Mouse (Mus musculus): ENCODE results near the gene Akap5. TPM values are rescaled to one million over a fixed set of nuclear protein-coding genes. Genes with fewer than 3 reads are reported as not detected.
A peak's percentile ranks its signal among the peaks of the same experiment; 100 is the strongest.

Akap5 gene
- polyA plus RNA-seq, 2 experiments from 2014 or later: 3.3 to 3.8 TPM

DNA sequence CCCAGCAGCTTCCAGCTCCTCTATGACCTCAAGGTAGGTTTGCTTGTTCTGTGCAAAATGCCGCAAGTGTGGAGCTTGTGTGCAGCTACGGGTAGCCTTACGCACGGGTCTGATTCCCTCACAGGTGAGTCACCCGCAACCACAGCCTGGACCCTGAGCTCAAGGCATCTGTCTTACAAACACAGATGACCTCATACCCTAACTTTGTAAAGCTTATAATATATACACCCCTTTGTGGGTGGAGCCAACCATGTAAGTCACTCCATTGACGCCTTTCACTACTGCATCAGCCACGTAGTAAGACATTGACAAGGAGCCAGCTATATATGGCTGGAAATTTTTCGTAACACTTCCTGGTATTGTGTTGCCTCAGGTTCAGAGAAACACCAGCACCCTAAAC lies 12.7 kb upstream of the Akap5 start:
- ATAC-seq: no peak

DNA sequence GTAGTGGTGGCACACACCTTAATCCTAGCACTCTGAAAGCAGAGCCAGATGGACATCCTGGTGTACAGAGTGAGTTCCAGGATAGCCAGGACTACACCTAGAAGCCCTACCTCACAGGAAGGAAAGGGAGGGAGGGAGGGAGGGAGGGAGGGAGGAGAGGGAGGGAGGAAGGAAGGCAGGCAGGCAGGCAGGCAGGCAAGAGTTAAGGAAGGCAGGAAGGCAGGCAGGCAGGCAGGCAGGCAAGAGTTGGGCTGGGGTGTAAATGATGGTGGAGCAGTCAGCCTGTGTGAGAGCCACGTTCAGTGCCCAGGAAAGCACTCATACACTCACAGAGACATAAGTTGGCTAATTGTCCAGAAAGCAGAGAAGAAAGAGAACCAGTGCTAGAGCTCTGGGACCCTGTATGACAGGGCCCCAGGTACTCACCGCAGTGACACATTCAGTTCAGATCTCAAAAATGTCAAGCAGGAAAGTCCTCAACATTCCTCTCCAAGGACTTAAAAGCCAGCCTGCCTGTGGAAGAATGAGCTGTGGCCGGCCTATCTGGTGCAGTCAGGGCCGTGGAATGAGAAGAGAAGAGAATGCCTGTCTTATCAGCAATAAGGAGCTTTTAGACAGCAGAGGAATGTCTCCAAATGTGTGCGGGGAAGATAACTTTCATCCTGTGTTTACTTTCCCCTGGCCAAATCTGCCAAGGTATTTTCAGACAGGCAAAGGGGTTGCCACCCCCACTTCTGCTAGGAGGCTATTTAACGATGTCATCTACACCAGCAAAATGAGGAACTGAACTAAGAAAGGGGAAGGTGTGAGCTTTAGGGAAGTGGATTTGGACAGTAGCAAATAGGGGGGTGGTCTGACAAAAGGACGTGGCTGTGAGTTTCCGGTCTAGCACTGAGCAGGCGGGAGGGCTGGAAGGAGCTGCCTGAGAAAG lies 6.1 kb upstream of the Akap5 start:
- no peak for ATAC-seq

DNA sequence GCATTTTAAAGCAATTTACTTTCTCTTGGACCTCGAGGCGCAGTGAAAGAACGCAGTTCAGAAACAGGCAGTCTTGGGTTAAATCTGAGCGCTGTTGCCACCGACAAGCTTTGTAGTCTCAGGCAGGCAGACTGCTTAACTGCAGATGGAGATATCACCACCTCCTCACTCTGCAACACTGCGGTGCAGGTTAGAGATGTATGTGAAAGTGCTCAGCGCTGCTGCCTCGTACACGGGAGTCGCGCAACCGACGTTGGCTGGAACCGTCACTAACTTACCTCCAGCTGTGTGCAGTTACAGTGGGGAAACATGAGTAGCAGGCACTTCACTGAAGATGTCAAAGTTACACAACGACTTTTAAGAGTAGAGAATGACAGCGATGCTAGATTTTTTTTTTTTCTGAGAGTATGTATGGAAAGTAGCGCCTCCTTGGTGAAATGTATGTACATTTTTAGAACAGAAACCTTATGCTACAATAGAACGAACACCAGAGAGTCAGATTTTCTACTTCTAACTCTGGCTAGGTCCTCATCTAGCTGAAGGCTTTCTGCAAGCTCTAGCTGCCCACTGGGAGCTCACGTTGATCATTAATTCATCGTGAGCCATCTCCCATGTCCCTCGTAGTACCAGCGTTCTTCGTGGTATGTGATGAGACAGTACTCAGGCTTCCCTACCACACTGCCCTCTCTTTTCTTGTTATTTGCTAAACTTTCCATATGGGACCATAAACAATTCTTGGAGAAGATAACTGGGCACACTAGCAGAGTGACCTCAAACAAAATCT lies 1.9 kb downstream of the Akap5 start:
- ATAC-seq: no peak

DNA sequence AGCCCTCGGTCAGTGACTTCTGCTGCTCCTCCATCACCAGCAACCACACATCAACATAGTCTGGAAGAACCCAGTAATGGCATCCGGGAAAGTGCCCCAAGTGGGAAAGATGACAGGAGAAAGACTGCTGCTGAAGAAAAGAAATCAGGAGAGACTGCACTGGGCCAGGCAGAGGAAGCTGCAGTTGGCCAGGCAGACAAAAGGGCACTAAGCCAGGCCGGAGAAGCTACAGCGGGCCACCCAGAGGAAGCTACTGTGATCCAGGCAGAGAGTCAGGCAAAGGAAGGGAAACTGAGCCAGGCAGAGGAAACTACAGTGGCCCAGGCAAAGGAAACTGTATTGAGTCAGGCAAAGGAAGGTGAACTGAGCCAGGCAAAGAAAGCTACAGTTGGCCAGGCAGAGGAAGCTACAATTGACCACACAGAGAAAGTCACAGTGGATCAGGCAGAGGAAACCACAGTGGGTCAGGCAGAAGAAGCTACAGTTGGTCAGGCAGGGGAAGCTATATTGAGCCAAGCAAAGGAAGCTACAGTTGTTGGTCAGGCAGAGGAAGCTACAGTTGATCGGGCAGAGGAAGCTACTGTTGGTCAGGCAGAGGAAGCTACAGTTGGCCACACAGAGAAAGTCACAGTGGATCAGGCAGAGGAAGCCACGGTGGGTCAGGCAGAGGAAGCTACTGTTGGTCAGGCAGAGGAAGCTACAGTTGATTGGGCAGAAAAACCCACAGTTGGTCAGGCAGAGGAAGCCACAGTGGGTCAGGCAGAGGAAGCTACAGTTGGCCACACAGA lies 4.1 kb downstream of the Akap5 start:
- ATAC-seq: no peak

DNA sequence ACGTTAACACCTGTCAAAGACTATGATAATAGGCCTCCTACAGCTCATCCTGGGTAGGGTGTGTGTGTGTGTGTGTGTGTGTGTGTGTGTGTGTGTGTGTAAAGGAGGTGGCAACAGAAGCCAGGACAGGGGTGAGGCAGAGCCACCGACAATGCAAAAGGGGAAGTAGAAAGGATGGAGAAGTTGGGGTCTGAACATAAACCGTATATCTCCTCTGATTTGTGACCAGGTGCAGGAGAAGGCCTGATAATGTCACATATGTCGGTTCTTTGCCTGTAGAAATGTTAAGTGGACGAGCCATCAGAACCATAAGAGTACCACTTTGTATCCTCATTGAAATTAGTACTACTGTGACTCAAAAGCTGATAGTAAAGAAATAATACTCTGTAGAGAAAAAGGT lies 9.0 kb downstream of the Akap5 start:
- no peak for ATAC-seq

DNA sequence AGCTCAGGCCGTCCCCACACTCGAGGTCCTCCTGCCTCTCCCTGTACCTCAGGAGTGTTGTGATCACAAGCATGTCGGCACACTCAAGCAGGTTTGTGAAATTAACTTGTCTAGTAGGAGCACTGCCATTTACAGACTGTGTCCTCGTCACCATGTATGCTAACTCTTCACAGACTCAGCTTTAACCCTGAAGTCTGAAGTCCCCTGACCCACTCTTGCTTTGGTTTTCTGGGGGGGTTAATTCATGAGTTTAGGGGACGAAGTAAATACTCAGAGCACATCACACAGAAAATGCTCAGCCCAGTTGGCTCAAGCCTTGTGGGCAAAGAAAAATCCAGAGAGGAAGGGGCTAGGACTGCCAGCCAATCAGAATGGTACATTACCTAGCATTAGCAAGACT lies 10.9 kb downstream of the Akap5 start:
- ATAC-seq: no peak

DNA sequence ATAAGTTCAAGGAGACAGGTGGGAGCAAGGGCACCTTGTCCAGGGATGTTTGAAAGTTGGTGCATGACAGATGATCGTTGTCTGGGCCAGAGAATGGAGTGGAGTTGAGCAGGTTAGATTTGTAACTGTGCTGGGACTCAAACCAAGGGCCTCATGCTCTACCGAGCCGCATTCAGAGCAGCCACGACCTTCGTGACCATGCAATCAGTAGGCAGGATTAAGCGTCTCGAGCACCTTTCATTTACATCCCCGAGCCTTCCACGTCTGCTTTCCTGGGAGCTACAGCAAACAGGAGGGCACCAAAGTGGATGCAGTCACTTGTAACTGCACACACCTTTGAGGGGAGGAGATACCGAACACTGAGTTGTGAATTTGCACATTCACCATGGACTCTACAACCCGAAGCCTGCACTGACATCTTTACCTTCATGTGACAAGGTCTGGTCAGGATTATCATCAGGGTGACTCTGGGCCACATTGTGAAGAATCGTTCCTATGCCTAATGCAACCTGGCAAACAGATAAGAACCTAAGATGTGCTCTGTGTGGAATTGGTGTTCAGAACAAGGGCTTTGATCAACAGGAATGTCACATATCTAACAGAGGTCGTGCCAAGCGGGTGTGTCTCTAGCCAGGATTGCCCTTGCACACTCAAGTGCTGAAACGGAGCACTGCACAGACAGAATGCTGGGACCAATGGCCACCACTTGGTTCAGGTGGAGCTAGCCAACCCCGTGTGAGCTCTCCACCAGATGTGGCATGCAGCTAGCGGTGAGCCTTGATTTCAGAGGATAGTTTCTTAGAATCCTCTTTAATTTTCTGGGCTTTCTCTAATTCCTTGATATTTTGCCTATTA lies 11.6 kb downstream of the Akap5 start:
- ATAC-seq: no peak

DNA sequence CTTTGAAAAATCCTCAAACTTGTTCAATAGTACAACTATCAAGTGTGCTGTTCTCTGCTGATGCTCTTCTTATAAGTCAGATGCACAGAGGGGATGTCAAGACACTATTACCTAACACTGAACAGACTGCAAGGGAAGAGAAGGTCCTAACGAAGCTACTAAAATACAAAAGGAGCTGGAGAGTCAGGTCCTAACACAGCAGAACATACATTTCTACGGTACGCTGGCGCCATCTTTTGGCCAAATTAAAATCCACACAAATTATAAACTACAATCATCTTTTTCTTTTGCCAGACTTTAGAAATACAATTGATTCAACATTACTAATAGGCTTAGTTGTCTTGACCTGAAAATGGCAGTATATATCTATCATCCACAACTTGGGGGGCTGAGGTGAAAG lies 16.4 kb downstream of the Akap5 start:
- ATAC-seq: peak; percentile 61

DNA sequence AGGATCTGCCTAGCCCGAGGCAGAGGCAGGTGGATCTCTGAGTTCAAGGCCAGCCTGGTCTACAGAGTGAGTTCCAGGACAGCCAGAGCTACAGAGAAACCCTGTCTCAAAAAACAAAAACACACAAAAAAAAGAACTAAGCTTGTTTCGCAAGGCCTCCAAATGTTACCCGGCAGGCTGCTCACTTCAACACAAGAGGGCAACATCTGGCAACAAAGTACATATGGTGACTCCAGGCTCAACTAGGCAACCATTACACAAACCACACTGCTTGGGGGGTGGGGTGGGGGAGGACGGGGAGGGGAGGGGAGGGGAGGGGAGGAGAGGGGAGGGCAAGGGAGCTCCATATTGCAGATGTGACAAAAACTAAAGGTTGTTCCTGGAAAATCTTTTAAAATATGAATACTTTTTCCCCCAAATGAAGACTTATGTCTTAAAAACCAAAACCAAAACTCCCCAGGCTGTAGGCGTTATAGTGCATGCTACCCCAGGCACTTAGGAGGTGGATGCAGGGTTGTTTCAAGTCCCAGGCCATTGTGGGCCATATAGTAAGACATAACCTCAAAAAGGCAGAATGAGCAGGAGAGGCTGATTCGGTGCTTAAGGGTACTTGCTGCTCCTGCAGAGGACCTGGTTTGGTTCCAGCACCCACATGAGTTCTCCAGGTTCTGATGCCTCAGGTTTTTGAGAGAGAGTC lies 21.2 kb downstream of the Akap5 start:
- peak; percentile 86 for ATAC-seq

DNA sequence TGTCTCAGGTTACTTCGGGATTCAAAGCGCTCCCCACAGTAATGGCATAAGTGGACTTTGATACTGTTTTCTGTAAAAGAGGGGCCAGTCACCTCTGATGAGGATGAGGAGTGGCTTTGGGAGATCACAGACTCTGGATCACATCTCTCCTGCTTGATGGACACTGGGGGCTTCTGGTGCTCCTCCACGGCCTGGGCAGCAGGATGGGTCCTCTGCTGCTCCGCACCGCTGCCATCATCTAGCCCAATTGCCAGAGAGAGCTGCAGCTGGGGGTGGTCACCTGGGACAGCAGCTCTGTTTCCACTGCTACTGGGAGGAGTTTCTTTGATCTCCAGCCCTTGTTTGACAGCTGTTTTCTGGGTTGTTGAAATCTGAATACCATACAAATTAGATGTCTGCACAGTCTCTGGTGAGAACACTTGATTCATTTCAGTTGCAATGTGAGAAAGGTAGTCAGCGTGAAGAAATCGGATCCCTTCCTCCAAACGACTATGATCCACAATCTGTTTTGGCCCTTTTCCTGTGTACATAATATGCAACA lies 25.1 kb downstream of the Akap5 start:
- no peak for ATAC-seq

DNA sequence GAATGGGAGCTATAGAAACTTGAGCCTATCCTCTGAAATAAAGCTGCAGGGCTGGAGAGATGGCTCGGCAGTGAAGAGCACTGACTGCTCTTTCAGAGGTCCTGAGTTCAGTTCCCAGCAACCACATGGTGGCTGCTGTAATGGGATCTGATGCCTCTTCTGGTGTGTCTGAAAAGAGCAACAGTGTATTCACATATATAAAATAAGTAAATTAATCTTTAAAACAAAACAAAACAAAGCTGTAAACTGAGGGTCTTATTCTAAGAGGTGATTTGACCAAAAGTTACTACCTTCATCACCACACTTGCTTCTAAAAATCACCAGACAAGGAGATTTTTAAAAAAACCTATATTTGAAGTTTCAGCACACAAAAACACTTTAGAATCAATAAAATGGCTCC lies 36.2 kb downstream of the Akap5 start:
- ATAC-seq: no peak

DNA sequence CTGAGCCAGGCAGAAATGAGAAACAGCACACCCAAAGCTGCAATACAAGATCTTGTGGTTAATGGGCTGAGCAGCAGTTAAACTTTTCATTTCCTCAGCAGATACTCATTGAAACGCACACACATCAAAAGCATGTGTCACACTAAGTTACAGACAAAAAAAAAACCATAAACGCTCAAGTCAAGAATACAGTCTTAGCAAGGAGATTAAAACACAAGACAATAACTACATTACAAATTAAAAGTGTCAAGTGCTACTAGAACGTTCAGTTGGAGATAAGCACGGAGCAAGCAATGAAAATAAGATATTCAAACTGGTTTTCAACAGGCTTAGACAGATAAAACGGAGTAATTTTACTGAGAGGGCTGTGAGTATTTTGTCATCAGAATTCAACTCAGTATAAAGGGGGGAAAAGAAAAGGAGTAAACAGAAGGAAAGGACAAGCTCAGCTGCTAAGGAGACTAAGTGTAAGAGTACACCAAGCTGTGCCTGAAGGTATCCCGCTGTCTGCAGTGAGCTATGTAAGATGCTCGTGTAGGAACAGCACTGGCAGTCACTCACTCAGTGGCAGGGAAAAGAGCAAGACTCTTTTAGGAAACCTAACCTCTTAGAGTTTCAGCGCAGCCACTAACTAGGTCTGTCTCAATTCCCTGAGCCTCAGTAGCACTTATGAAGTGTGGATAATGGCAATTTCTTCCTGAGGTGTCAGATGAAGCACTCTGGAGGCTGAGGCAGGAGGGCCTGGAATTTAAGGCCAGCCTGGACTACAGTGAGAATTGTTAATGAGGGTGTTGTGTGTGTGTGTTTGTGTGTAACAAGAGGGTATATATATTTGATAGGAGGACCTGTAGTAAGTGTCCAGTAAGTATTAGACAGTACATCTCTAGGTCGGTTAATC lies 37.0 kb downstream of the Akap5 start:
- ATAC-seq: peak; percentile 69

DNA sequence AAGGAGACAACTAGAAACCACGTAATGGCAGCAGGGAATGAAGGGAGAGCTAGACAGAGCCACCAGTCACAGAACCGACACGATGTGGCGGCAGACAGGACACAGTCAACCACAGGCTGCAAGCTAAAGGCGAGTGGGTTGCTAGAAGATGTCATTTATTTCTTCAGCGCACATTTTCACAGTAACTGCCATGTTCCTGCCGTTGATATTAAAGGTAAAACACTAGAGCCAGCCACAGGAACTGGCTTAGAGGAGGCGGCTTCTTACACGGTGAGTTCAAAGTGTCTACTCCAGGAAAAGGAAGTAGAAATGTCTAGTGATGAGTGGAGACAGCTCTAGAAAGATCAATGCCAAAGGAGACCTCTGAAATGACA lies 37.6 kb downstream of the Akap5 start:
- ATAC-seq: peak; percentile 71

DNA sequence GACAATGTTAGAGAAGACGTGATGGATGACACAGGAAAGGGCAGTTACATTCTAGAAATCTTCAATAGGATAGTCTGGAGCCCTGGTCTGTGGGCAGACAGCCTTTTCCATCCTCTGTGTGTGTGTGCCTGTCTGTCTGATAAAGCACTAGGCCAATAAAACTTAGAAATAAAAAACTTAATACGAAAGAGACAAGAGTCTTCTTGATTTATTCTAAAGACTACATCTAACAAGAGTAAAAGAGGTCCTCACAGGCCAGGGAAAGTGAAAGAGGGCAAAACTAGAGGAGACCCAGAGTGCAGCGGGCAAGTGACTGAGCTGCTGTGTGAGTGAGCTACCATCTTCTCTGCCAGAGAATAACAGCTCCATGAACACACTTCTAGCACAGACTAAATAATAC lies 41.6 kb downstream of the Akap5 start:
- no peak for ATAC-seq

DNA sequence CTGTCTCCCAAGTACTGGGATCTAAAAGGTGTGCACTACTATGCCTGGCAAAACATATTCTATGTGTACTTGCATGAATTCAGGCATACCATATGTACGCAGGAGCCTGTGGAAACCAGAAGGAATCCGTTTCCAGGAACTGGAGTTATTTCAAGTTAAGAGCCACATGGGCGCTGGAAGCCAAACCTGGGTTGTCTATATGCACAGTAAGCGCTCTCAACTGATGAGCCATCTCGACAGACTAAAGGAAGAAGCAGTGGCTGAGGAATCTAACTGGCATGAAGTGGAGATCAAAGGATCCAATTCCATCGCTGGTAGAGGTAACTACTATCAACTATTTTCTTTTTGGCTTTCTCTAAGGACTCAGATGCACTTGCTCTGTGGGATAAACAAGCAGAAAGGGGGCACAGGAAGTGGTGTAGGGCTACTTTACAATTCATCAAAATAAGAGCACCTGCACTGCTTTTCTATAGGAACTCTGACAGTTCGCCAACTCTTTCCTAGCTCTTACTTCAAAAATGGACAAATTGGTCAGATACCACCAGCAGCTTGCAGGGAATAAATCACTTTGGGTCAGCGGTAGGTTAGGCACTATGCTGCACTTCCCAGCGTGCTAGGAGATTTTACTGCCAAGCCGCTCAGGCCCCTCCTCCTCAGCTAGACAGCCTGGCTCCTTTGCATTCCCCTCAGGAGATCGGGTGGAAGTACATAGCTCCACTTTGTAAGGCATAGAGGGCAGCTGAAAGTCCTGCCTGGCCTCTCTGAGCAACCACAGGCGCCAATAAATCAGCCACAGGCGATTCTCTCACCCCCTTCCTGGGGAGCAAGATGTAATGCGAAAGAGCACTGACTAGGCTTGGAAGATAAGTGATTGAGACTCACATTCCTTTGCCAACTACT lies 42.7 kb downstream of the Akap5 start:
- peak; percentile 19 for ATAC-seq

DNA sequence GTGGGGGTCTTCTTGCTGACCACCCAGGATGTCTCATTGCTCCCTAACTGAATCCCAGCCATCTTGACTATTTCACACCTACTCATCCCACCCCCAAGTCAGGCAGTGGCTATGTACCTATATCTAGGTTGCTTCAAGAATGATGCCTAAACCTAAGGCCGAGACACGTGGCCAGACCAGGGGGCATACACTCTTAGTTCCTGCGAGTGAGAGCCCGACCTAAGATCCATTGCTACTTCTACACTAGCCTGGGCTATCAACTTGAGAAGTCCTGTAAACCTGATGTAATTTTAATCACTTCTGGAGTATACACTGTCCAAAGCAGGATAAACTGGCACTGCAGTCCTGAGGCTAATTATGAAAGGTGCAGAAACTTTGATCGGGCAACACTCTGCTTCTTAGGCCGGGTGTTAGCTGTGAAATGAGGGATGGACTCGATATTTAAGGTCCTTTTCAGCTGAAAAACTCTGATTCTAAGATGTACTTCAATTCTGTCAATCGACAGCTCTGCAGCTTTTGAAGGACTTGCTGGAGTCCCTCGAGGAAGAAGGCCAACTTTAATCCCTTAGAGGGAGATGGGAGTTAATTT lies 43.6 kb downstream of the Akap5 start:
- no peak for ATAC-seq

DNA sequence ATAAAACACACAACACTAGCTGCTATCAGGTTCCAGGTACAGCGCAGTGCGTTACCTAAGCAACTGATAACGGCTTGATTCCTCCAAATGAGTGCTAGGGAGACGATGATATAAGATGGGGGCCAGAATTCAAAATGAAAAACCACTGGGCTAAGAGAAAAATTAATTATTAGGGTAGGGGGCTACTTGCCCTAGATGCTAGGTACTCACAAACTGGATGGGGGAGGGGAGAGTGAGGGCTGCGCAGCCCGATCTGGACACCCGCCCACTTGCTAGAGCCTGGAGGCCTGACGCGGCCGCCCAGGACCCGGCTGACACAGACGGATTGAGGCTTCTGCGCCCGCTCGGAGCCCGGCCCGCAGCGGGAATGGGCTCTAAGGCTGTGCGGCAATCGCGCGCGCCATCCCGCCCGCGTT lies 44.1 kb downstream of the Akap5 start:
- no peak for ATAC-seq

DNA sequence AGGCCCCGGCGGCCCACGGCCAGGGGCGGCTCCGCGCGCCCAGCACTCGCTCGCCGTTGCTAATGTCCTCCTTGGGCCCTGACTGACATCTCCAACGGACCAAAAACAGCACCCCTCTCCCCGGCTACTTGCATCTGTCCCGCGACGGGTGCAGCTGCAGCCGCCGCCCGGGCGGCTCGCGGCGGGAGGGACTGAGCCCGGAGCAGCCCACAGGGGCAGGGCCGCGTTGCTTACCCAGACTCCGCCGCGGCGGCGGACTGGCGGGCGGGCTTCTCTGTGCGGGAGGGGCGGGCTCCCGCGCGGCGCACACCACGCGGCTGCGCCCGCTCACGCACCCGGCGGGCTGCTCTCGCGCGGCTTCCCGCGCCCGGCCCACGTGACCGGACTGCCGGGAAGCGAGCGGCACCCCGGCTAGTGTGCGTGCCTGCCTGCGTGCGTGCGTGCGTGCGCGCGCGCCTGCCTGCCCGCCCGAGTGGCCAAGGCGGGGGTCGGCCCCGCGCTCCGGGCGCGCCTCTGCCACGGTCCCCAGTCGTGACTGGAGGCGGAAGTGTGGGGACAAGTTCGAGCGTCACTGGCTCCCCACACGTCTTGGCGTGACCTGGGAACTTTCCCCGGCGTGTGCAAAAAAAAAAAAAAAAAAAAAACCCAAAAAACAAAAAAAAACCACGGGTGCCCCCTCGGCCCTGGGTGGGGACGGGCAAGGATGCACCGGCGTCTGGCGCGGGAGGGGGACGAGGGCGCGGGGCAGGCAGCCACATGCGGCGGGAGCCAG lies 44.7 kb downstream of the Akap5 start, which contains the start of gene Zbtb25:
Gene Zbtb25, minus strand, starts transcription at position 397 of the 772 bp plus-strand sequence.
- peak; percentile 46 for ATAC-seq
